Mouse (Mus musculus) lung, postnatal 4 days (tissue): ENCODE measurements at regions not wholly inside any gene's neighbourhood (a gene's known extent, or its start where the extent isn't known, plus 50 kb on each side); places are given as distances from the start of the nearest gene placed in this dataset.

Experiments
- DNase-seq, 2 experiments: peaks; one replicate each; pipeline ENCODE4 v3.0.0; 2021

GRCm38 (mm10) chr10:24357636-24358035 lies 134.3 kb downstream of the Moxd1 start:
- no peak for DNase-seq

GRCm38 (mm10) chr10:24361424-24361823 lies 138.1 kb downstream of the Moxd1 start:
- no peak for DNase-seq

- no peak for DNase-seq
Observed at GRCm38 (mm10) chr10:24365369-24365768, 142.1 kb downstream of the Moxd1 start.

GRCm38 (mm10) chr10:24367010-24367409 lies 143.7 kb downstream of the Moxd1 start:
- DNase-seq: no peak

GRCm38 (mm10) chr10:24373957-24374356 lies 150.6 kb downstream of the Moxd1 start:
- no peak for DNase-seq

- DNase-seq: no peak
Observed at GRCm38 (mm10) chr10:24379291-24379690, 156.0 kb downstream of the Moxd1 start.

- DNase-seq: no peak
Observed at GRCm38 (mm10) chr10:24380478-24381273, 157.4 kb downstream of the Moxd1 start.

GRCm38 (mm10) chr10:24381917-24382316 lies 158.6 kb downstream of the Moxd1 start:
- DNase-seq: peak; percentile 35 to 54

- no peak for DNase-seq
Observed at GRCm38 (mm10) chr10:24384061-24384460, 160.7 kb downstream of the Moxd1 start.

- no peak for DNase-seq
Observed at GRCm38 (mm10) chr10:24388229-24388628, 164.9 kb downstream of the Moxd1 start.

GRCm38 (mm10) chr10:24391039-24391438 lies 167.7 kb downstream of the Moxd1 start:
- DNase-seq: no peak

GRCm38 (mm10) chr10:24392066-24392465 lies 168.7 kb downstream of the Moxd1 start:
- DNase-seq: no peak

GRCm38 (mm10) chr10:24395999-24396784 lies 172.9 kb downstream of the Moxd1 start:
- no peak for DNase-seq

- DNase-seq: no peak
Observed at GRCm38 (mm10) chr10:24397125-24397524, 173.8 kb downstream of the Moxd1 start.

- no peak for DNase-seq
Observed at GRCm38 (mm10) chr10:24404851-24405250, 181.5 kb downstream of the Moxd1 start.

- no peak for DNase-seq
Observed at GRCm38 (mm10) chr10:24406953-24407352, 183.6 kb downstream of the Moxd1 start.

GRCm38 (mm10) chr10:24407411-24408227 lies 184.3 kb downstream of the Moxd1 start:
- no peak for DNase-seq

GRCm38 (mm10) chr10:24409976-24410375 lies 185.3 kb upstream of the Ccn2 start:
- peak in 1 of 2 experiments; percentile 32 for DNase-seq

- DNase-seq: no peak
Observed at GRCm38 (mm10) chr10:24410885-24411284, 184.4 kb upstream of the Ccn2 start.

- peak in 1 of 2 experiments; percentile 27 for DNase-seq
Observed at GRCm38 (mm10) chr10:24422498-24423160, 172.6 kb upstream of the Ccn2 start.

GRCm38 (mm10) chr10:24433737-24434367 lies 161.4 kb upstream of the Ccn2 start:
- DNase-seq: no peak

GRCm38 (mm10) chr10:24437177-24437576 lies 158.1 kb upstream of the Ccn2 start:
- no peak for DNase-seq
